Mouse (Mus musculus): ENCODE measurements around the gene Dop1b. TPM values are rescaled to one million over a fixed set of nuclear protein-coding genes. Genes with fewer than 3 reads are reported as not detected.
A peak's percentile ranks its signal among the peaks of the same experiment; 100 is the strongest.
"Not testable (repeated sequence)": the region's sequence is repeated elsewhere in the genome, so short reads cannot be mapped to it uniquely, and the experiment has no call there.

Dop1b gene
- total RNA-seq, 2 experiments from 2014 or later: 98.2 to 104 TPM

GRCm38 (mm10) chr16:93749147-93749910 is 37.6 kb downstream of the Dop1b start:
- DNase-seq (ENCODE audit: low spot score in 2 of 2): no peak

GRCm38 (mm10) chr16:93750464-93750863 is 38.8 kb downstream of the Dop1b start:
- no peak for DNase-seq (ENCODE audit: low spot score in 2 of 2)

GRCm38 (mm10) chr16:93751816-93752215 is 40.1 kb downstream of the Dop1b start:
- no peak for DNase-seq (ENCODE audit: low spot score in 2 of 2)

- DNase-seq (ENCODE audit: low spot score in 2 of 2): no peak
These were observed 44.9 kb downstream of the Dop1b start for GRCm38 (mm10) chr16:93756622-93757021.

GRCm38 (mm10) chr16:93763378-93763777 is 51.7 kb downstream of the Dop1b start:
- DNase-seq (ENCODE audit: low spot score in 2 of 2): no peak

- DNase-seq (ENCODE audit: low spot score in 2 of 2): no peak
These were observed 52.9 kb downstream of the Dop1b start for GRCm38 (mm10) chr16:93764597-93764996.

- DNase-seq (ENCODE audit: low spot score in 2 of 2): peak; percentile 35 to 49
These were observed 55.3 kb downstream of the Dop1b start for GRCm38 (mm10) chr16:93766956-93767355.

GRCm38 (mm10) chr16:93767548-93767947 is 55.8 kb downstream of the Dop1b start:
- peak in 1 of 2 experiments; percentile 37 for DNase-seq (ENCODE audit: low spot score in 2 of 2)

GRCm38 (mm10) chr16:93769621-93770020 is 57.9 kb downstream of the Dop1b start:
- DNase-seq (ENCODE audit: low spot score in 2 of 2): no peak

GRCm38 (mm10) chr16:93770271-93770926 is 58.7 kb downstream of the Dop1b start:
- no peak for DNase-seq (ENCODE audit: low spot score in 2 of 2)

GRCm38 (mm10) chr16:93774658-93775057 is 63.0 kb downstream of the Dop1b start:
- no peak for DNase-seq (ENCODE audit: low spot score in 2 of 2)

- no peak for DNase-seq (ENCODE audit: low spot score in 2 of 2)
These were observed 64.8 kb downstream of the Dop1b start for GRCm38 (mm10) chr16:93776468-93776867.

GRCm38 (mm10) chr16:93777247-93777999 is 65.7 kb downstream of the Dop1b start:
- DNase-seq (ENCODE audit: low spot score in 2 of 2): no peak

GRCm38 (mm10) chr16:93778393-93778792 is 66.7 kb downstream of the Dop1b start:
- DNase-seq (ENCODE audit: low spot score in 2 of 2): not testable (repeated sequence)

- DNase-seq (ENCODE audit: low spot score in 2 of 2): no peak
These were observed 67.8 kb downstream of the Dop1b start for GRCm38 (mm10) chr16:93779554-93779953.

GRCm38 (mm10) chr16:93780660-93781479 is 69.2 kb downstream of the Dop1b start:
- DNase-seq (ENCODE audit: low spot score in 2 of 2): no peak

GRCm38 (mm10) chr16:93784175-93784574 is 72.5 kb downstream of the Dop1b start:
- DNase-seq (ENCODE audit: low spot score in 2 of 2): no peak

GRCm38 (mm10) chr16:93785805-93786204 is 74.1 kb downstream of the Dop1b start:
- peak; percentile 56 to 69 for DNase-seq (ENCODE audit: low spot score in 2 of 2)

GRCm38 (mm10) chr16:93788388-93788787 is 76.7 kb downstream of the Dop1b start:
- no peak for DNase-seq (ENCODE audit: low spot score in 2 of 2)

- DNase-seq (ENCODE audit: low spot score in 2 of 2): no peak
These were observed 77.2 kb downstream of the Dop1b start for GRCm38 (mm10) chr16:93788881-93789280.

Data from layer of hippocampus, postnatal 14 days (tissue).